Mouse (Mus musculus): ENCODE results near the gene BC048507.

- no peak for TF ChIP-seq CTCF (IDR thresholded peaks at IDR 0.05; ENCODE audit: low read depth)
- no peak for TF ChIP-seq EP300 (IDR thresholded peaks at IDR 0.05; ENCODE audit: low read depth)
These were observed 44.5 kb upstream of the BC048507 start for GRCm38 (mm10) chr13:67818636-67819035.

Measured in heart, postnatal 0 days (tissue).